Mouse (Mus musculus) liver, embryonic 15.5 days (tissue): ENCODE measurements around the gene Ccdc63. TPM values are rescaled to one million over a fixed set of nuclear protein-coding genes. Genes with fewer than 3 reads are reported as not detected.

ENCODE experiments used
- ATAC-seq: fragments of 200-750 bp; cut with Nextera tagmentation; 2 replicates; pipeline ENCODE4 v1.8.0; 2017; ENCODE audit warnings: moderate number of reproducible peaks, mild to moderate bottlenecking, moderate library complexity; ENCODE audit not compliant: insufficient read depth
- H3K27ac ChIP-seq: fragments of 300-500 bp; sonication (generic); replicated peaks from 2 replicates; pipeline ENCODE4 v1.5.1; 2015; ENCODE audit warnings: mild to moderate bottlenecking, inconsistent platforms
- H3K27me3 ChIP-seq: fragments of 300-500 bp; sonication (generic); 2 replicates; pipeline ENCODE4 v1.6.1; 2015; ENCODE audit warnings: mild to moderate bottlenecking, inconsistent platforms
- H3K36me3 ChIP-seq: fragments of 300-500 bp; sonication (generic); replicated peaks from 2 replicates; pipeline ENCODE4 v1.6.1; 2015; ENCODE audit warnings: moderate library complexity, mild to moderate bottlenecking, inconsistent platforms
- H3K4me1 ChIP-seq: fragments of 300-500 bp; sonication (generic); replicated peaks from 2 replicates; pipeline ENCODE4 v1.6.1; 2015; ENCODE audit warnings: inconsistent platforms
- H3K4me2 ChIP-seq: fragments of 300-500 bp; sonication (generic); 2 replicates; pipeline ENCODE4 v1.6.1; 2015; ENCODE audit warnings: moderate library complexity, mild to moderate bottlenecking, inconsistent platforms
- H3K4me3 ChIP-seq: fragments of 300-500 bp; sonication (generic); replicated peaks from 2 replicates; pipeline ENCODE4 v1.5.1; 2015; ENCODE audit warnings: mild to moderate bottlenecking, inconsistent platforms
- H3K9ac ChIP-seq: fragments of 300-500 bp; sonication (generic); 2 replicates; pipeline ENCODE4 v1.6.1; 2015; ENCODE audit warnings: moderate library complexity, mild to moderate bottlenecking, inconsistent platforms
- H3K9me3 ChIP-seq: fragments of 300-500 bp; sonication (generic); replicated peaks from 2 replicates; pipeline ENCODE4 v1.6.1; 2016; ENCODE audit warnings: inconsistent platforms
- WGBS: fragments of 180-500 bp; shearing (Covaris S2); methylation state at CpG from one replicate; pipeline ENCODE4 v1.1.7; 2015; ENCODE audit warnings: mixed read lengths; ENCODE audit not compliant: insufficient replicate concordance; 5-methylcytosine and 5-hydroxymethylcytosine counted together
- polyA plus RNA-seq: library from polyadenylated mRNA; unstranded; fragments of >200 nt; fragmentation: Nextera tagmentation; extraction: Ambion mirVana; gene quantifications from 2 replicates; pipeline ENCODE4 v1.2.1, GENCODE M21; 2015

Ccdc63 gene
- polyA plus RNA-seq, 1 experiment from 2014 or later: 0.10 TPM

GRCm38 (mm10) chr5:122059060-122060017 lies 81.3 kb downstream of the Ccdc63 start:
- Histone ChIP-seq H3K4me2 (peak overlapping the region; percentile 54), H3K9me3 (no peaks in the 10 kb centered on the region), H3K27me3 (0 out of 2 replicates have a peak, but pooled peaks cover 2% of the 10 kb centered on the region), H3K4me3 (peak overlapping the region; percentile 26), H3K9ac (no peak overlapping the region), H3K4me1 (peaks cover 9% of the 10 kb centered on the region), H3K27ac (no peak overlapping the region), H3K36me3 (no peaks in the 10 kb centered on the region)
- WGBS: 23% methylated on average over 39 of the region's 39 CpGs
- ATAC-seq: no peak

Other genes starting within 250 kb of the Ccdc63 start
- 1.8 and 2.2 TPM in 2 replicates for gene Cux2, start 90.7 kb downstream of the Ccdc63 start, polyA plus RNA-seq
- 3.9 and 4.2 TPM in 2 replicates for gene Myl2, start 39.9 kb downstream of the Ccdc63 start, polyA plus RNA-seq
- gene Ppp1cc, start 17.5 kb upstream of the Ccdc63 start, polyA plus RNA-seq: 142 and 147 TPM in 2 replicates
- gene Hvcn1, start 66.0 kb upstream of the Ccdc63 start, polyA plus RNA-seq: 4.6 and 5.1 TPM in 2 replicates
- gene Tctn1, start 123.6 kb upstream of the Ccdc63 start, polyA plus RNA-seq: 0.73 and 0.89 TPM in 2 replicates
- 3.7 TPM in 2 replicates for gene Pptc7, start 143.5 kb upstream of the Ccdc63 start, polyA plus RNA-seq
- gene Rad9b, start 213.4 kb upstream of the Ccdc63 start, polyA plus RNA-seq: 2.6 and 3.0 TPM in 2 replicates
- 87.8 and 103 TPM in 2 replicates for gene Vps29, start 213.5 kb upstream of the Ccdc63 start, polyA plus RNA-seq
- gene Gpn3, start 231.1 kb upstream of the Ccdc63 start, polyA plus RNA-seq: 48.7 and 53.5 TPM in 2 replicates
- gene Fam216a, start 231.5 kb upstream of the Ccdc63 start, polyA plus RNA-seq: 16.9 and 19.1 TPM in 2 replicates